9 mouse cellular contexts compared by ENCODE assay signal in genomic region chr12:100002914-100003587, GRCm38 (mm10). TPM values are rescaled to one million over a fixed set of nuclear protein-coding genes. Genes with fewer than 3 reads are reported as not detected.
DNase-seq lines count a peak whose midpoint lies in the region; TF ChIP-seq lines count a peak whose summit lies in the region.
"Had no signal": no experiment of that assay in that cellular context is flagged by ENCODE, and none has a peak within 500 bp of the region (broad histone marks: within the 10 kb centered on the region; RNA-seq: fewer than 3 reads in every experiment).

No protein-coding gene starts in this region.

- TF ChIP-seq CTCF in brain, embryonic 14.5 days (IDR thresholded peaks at IDR 0.05; ENCODE audit: borderline replicate concordance, extremely low read depth, insufficient read depth, insufficient read length): no peak

- no peak for TF ChIP-seq POLR2A in brain, embryonic 14.5 days (IDR thresholded peaks at IDR 0.05; ENCODE audit: borderline replicate concordance, extremely low read depth, insufficient read depth, insufficient read length, poor library complexity, severe bottlenecking)

- peak; percentile 11 for DNase-seq in kidney, postnatal 10 days
- no peak for DNase-seq in kidney, adult 8-10 months
- DNase-seq in brain, embryonic 14.5 days (ENCODE audit: low read depth): peak; percentile 91
- peak; percentile 82 for DNase-seq in cerebellum, adult 9-11 months
- DNase-seq in hindlimb bud, embryonic 11.5 days (ENCODE audit: extremely low spot score, low read depth, low spot score): peak; percentile 31
- no peak for DNase-seq in spleen, postnatal 36 days (ENCODE audit: low spot score in 2 of 2)
- DNase-seq in liver: no peak
- no peak for DNase-seq in thymus, postnatal 25 days
- DNase-seq: heart, adult 18-20 months had no signal

RNA-seq across cellular contexts. Expression of gene Kcnk13, which starts 38.8 kb away (rescaled TPM):
- 0.41 and 0.48 TPM in 2 replicates for polyA plus RNA-seq in brain, embryonic 14.5 days (2012; rRNA removed)

Comparison
In these comparisons a context has a peak if more than half of its experiments do, and no peak if none do; other contexts are left out.
1. DNase-seq: peak in kidney, postnatal 10 days (single experiment), brain, embryonic 14.5 days (single experiment), cerebellum, adult 9-11 months (single experiment) and hindlimb bud, embryonic 11.5 days (single experiment); none in kidney, adult 8-10 months (0 of 2), spleen, postnatal 36 days (0 of 2), liver (single experiment) and thymus, postnatal 25 days (single experiment).